Mouse (Mus musculus) inflammation-experienced regulatory T-cells, adult 6 months (primary cell): ENCODE measurements at regions not wholly inside any gene's neighbourhood (a gene's known extent, or its start where the extent isn't known, plus 50 kb on each side); places are given as distances from the start of the nearest gene placed in this dataset.

ENCODE experiments used
- ATAC-seq: one replicate; pipeline ENCODE4 v1.8.0; 2017

DNA sequence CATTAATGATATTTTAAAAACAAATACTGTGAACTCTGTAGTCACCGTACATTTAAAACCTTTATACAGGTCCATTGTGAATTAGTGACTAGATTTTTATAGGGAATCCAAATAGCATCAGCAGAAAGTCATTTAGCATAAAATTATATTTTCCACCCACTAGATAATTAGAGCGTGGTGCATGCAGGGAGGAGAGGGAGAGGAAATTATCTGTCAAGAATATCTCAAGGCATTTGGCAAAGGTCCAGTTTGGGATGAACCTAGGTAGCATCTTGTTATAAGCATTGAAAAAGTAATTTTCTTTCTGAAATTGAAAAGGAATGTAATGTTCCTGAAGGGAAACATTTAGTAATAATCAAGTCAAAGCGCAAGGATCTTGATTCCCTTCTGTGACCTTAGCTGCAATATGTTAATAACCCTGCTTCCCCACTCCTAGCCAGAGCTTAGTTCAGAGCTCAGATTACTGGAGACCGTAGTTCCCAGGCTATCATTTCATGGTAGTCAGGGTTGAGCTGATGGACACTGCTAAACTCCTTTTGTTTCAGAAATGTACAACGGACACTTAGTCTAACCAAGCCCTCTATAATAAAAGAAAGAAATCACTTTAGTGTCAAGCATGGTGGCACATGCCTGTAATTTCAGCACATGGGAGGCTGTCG is 200.8 kb upstream of the Slc39a10 start:
- no peak for ATAC-seq

DNA sequence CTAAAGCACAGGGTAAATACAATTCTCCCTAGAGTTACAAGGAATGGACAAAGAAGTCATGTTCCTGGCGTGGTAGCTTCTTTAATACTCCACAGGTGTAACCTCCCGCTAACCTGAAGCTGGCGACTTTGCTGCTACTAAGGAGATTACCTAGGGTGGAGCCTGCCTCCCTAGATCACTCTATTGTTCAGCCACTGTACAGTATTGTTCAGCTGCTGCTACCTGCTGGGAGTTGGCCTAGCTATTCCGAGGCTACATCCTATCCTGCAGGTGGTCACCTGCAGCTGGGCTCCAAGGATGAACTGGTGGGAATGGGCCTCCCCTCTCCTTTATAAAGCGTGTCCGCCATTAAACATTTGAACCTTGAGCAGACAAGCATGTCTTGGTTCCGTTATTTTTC is 183.8 kb upstream of the Slc39a10 start:
- no peak for ATAC-seq

DNA sequence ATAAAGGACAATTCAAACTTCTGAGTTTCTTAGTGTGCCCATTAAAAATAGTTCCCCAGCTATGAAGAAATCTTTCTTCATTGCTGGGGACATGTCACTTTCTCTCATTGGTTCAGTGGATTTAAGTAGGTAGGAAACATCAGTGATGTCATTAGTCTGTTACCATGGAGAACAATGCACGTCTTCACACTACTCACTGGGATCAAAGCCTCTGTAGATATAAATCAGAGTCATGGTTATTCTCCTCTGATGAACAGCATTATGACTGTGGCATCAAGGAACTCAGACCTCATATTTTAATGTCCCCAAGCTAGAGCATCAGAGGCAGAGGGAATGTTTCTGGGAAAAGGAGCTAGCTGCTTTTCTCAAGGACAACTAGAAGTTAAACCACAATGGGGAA is 165.5 kb upstream of the Slc39a10 start:
- no peak for ATAC-seq

DNA sequence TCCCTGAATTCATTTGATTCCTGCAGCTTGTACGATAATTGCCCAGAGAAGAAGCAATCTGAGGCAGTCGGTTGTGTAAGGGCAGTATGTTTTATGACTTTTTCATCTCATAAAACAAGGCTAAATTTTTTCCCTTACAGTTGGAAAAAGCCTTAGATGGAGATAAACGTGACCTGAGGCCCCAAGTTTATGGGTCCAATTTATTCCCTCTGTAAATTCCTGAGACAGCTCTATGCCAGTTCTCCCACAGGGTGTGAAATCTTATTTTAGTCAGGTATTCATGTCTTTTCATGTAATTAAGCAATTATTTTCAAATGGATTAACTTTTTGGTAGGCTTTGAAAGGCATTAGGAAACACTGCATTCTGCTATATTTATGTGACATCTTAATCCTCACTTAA is 164.7 kb upstream of the Slc39a10 start:
- no peak for ATAC-seq

DNA sequence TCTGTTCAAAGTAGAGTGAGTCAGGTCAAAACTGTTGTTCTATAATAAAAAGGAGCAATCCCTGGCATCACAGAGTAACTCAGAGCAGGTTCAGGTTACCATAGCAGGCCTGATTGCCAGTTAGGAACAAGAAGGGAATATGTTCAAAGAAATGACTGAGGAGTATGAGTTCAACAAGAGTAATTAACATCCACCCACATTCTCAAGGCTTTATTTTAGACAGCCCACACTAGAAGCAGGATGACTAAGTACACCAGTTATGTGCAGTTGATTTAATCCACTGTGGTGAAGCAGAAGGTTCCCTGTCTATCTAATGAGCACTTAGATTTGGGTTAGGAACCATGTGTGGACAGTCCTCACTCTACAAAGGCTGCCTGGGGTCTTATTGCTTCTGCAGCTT is 158.5 kb upstream of the Slc39a10 start:
- ATAC-seq: no peak

DNA sequence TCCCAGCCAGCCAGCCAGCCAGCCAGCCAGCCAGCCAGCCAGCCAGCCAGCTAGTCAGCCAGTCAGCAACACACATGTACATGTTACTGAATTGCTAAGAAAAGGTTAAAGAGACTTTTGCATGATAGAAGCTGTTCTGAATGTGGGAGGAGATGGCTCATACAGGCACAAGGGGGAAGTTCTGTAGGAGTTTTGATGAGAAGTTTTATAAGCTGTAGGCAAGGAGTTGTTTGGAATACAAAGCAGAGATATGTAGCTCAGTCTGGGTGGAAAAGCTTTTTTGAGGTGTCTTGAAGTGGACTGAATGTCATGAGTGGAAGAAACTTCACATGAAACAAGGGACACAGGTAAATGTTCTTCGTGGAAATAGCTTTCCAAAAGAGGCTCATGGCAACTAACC is 157.8 kb upstream of the Slc39a10 start:
- no peak for ATAC-seq

DNA sequence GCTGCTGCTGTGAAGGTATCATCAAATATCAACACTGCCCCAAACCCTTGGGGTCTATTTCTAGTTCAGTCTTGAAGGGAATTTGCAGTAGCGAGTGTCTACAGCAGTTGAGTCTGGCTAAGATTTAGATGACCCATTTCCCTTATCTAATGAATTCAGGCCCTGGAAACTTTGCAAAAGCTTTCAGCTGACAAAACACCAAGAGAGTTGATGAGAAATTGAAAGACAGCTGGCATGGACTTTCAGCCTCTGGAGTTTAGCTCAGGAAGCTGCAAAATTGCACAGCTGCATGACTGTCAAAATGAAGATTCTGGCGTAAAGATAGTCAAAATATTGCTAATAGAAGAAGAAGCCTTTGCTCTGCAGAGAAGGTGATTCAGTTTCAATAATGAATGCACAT is 144.9 kb upstream of the Slc39a10 start:
- no peak for ATAC-seq

DNA sequence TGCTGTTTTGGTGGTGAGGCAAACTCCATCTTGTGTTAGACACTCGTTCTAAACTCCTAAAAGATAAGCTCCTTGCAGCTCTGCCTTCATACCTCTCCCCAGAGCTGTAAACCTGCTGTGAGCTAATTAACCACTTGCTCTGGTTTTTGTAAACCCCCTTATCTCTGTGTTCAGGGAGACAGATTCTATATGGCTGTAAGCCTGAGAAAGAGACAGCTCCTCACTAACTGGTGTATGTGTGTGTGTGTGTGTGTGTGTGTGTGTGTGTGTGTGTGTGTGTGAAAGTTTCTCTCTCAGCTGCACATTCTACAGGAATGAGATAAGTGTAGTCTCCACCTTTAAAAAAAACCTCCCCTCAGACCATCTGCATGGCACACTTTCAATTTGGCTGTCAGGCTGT is 126.7 kb upstream of the Slc39a10 start:
- no peak for ATAC-seq

DNA sequence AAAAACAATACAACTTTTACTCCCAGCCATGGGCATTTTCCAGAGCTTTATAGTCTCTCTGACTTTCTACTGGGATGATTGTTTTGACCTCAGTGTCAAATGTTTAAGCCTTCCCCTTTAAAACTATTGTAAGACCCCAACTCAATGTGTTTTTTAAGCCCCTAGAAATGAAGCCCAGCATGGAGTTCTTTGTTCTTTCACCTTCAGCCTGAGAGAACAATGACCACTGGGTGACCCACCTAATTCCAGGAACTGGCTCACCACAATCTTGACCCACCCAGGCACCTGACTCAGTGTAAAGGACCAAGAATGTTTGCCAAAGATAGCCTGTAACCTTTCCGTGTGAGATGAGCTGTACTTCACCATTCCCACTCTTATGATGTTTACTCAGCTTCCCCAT is 121.9 kb upstream of the Slc39a10 start:
- no peak for ATAC-seq

DNA sequence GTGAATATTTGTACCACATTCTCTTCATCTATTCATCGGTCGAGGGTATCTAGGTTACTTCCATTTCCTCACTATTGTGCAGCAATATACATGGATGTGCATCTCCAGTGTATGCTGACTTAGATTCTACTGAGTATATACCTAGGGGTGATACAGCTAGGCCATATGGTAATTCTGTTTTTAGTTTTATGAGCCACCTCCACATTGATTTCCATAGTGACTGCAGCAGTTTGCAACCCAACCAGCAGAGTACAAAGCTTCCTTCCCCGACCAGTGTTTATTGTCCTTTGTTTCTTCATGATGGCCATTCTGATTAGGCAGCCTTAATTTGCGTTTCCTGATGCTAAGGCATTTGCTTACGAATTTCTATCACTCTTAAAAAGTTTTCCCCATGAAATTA is 111.1 kb upstream of the Slc39a10 start:
- no peak for ATAC-seq

DNA sequence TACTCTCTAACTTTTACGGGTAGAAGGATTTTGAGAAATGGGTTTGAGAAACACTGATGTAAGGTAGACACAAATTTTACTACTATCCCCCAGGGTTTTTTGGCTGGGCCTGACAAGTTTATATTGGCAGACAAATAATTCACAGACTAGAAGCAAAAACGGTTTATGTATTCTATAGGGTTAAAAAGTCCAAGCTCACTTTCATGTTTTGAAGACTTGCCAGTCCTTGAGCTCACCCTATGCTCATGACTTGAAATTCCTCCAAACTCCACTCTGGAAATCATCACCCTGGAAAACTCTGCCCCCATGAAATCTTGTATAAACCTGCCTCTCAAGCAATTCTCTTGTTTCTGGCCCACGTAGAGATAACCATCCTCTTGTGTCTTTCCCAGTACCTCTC is 106.7 kb upstream of the Slc39a10 start:
- ATAC-seq: no peak

DNA sequence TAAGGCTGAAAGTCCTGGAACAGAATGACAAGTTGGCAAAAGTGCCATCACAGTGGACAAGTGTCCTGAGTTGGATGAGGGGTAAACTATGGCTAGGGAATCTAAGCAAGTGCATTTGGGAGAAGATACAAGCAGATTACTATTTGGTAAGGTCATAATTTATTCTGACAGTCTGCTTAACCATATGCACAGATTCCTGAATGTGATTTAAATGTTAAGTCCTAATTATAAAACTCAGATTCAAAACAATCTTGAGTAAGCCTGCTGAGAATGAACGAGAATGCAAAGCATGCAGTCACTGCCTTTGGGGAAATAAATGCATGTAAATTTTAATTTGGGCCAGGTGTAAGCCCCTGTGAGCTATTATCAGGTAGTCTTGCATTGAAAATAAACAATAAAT is 93.3 kb upstream of the Slc39a10 start:
- no peak for ATAC-seq

DNA sequence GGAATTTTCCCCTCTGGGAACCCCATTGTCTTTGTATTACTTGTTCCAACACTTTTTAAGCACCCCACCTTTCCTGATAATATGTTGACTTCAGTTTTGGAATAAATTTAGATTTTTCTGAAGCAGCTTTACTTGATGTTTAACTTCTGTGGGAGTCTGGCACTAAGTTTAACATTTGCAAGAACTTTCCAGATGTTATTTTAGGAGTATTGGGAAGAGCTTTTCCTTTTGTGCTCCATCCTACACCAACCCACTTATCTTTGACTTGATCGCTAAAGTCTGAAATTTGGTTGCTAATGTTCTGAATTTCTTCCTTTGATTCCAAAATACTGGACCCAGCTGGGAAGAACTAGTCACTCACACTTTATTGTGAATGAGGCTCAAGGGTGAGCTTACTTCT is 90.4 kb upstream of the Slc39a10 start:
- no peak for ATAC-seq

DNA sequence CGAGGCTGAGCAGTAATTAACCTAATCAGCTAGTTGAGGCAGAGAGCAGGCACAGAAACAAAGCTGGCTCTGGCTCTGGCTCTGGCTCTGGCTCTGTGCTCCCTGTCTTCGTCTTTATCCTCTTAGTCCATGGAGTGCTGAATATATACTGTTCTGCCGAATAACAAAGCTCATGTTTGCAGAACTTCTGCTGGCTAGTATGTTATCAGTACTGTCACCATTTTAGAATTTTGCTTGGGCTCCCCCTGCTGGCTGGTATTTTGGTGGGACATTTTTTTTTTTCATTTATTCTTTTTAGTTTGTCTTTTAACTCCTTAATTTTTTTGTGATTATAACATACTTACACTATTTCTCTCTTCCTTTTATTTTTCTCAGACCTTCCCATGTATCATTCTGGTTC is 77.8 kb upstream of the Slc39a10 start:
- peak; percentile 82 for ATAC-seq

DNA sequence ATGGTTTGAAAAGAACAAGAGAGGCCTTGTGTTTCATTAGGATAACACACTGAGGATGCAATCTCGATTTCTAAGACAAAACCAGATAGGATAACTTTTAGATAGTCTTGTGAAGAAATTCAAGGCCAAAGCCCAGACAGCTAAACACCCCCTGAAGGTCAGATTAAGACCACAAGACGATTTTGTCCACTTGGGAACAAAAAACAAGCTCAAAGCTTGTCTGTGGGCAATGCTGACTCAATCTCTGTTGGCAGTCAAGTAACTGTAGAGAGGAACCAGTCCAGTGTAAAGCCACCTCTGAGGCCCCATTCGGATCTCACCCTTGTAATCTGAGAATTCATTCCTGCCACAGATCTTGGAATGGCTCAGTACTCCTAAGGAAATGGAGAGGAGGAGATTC is 75.7 kb upstream of the Slc39a10 start:
- no peak for ATAC-seq

DNA sequence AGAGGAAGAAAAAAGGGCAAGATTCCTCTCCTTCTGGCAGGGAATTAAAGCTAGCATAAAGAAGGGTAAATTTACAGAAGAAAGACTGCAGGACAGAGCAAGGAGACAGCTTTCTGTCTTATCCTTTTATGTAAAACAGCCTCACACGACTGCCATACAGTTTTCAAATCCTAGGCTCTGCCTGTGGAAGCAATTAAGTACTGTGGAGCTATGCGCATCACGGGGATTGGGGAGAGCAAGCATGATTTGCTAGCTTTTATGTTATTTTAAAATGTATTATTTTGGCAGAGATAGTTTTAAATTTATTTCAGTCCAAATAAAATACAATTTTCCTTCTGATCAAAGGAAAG is 74.2 kb upstream of the Slc39a10 start:
- no peak for ATAC-seq

DNA sequence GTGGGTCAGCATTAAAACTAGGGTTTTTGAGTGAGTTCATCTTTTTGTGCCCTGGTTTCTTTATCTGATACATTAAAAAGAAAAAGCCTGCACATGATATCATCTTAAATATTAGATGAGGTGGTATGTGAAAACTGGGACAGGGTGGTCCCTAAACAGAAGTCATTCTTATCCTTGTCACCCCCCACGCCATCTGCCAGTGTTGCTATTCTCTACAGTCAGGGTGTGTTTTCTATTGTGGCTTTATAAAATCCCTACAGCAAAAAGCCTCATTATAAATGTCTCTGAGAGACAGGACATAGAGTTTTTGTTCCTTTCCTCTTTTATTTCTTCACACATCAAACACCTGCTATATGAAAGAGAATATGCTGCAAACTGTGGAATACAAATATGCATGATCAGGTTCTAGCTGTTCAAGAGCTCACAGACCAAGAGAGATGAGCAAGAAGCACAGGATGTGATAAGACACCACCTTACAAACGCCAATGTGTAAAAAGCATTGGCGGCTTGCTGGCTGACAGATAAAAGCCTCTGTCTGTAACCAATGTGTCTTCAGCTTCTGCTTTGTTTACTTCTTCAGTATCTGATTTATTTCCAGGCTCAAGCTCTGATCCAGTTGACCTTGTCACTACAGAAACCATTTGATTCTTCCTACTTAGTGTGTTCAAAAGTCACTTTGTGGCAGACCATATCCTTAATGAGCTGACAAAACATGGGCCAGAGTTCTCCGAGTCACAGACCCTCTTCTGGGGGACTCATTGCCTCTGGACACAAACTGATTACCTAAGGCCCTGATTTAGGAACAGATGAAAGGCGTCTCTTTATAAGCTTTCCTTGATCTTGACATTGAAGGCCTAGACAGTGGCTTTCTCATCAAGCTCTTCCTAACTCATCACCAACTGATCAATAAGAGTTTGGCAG is 73.6 kb upstream of the Slc39a10 start:
- no peak for ATAC-seq

DNA sequence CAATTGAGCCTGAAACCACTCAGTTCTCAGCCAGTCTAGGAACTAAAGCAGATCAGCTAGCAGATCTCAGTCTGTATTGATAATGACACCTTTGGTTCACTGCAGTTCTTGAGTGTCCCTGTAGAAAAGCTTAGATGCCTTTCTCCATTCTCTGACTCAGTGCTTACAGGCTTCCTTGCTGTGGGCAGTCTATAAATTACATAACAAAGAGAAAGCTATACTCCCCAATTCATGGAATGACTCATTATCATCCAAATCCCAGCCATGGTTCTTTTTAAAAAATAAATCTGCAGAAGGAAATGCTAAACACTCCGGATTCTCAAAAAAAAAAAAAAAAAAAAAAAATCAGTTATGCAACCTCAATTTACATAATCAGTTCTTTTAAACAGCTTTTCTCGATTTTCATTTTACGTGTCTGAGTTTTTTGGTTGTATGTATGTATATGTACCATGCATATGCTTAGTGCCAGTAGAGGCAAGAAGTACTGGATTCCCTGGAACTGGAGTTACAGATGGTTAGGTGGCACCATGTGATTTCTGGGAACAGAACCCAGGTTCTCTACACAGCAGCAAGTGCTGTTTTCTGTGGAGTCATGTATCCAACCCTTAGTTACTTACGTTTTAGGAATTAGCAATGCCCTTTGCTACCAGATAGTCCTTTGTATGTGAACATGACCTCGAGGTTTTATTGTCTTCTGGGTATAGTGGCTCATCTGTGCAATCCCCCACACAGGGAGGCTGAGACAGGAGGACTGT is 71.5 kb upstream of the Slc39a10 start:
- ATAC-seq: no peak
